Mouse (Mus musculus) cerebellum, adult (tissue): ENCODE data around the gene Lhx4.
A peak's percentile ranks its signal among the peaks of the same experiment; 100 is the strongest.

Experiments used
- ATAC-seq: cut with Nextera tagmentation; 2 replicates; pipeline ENCODE4 v1.9.2; 2017; ENCODE audit warnings: mild to moderate bottlenecking, moderate library complexity, mixed read lengths; ENCODE audit not compliant: insufficient number of reproducible peaks, low FRiP score, low TSS enrichment

Lhx4 gene

GRCm38 (mm10) chr1:155742411-155743363, 8.8 kb downstream of the Lhx4 start:
- ATAC-seq = 0 out of 2 replicates have a peak, but pooled peaks have one; percentile 34

- ATAC-seq = no peak
These were observed 9.5 kb downstream of the Lhx4 start for GRCm38 (mm10) chr1:155741988-155742387.

GRCm38 (mm10) chr1:155741378-155741945, 10.0 kb downstream of the Lhx4 start:
- no peak for ATAC-seq

GRCm38 (mm10) chr1:155740622-155741377, 10.7 kb downstream of the Lhx4 start:
- ATAC-seq = no peak

- ATAC-seq = no peak
These were observed 13.6 kb downstream of the Lhx4 start for GRCm38 (mm10) chr1:155737809-155738383.

- ATAC-seq = no peak
These were observed 14.3 kb downstream of the Lhx4 start for GRCm38 (mm10) chr1:155737017-155737808.

GRCm38 (mm10) chr1:155736096-155736825, 15.2 kb downstream of the Lhx4 start:
- ATAC-seq = no peak

- no peak for ATAC-seq
These were observed 20.3 kb downstream of the Lhx4 start for GRCm38 (mm10) chr1:155731156-155731555.

- no peak for ATAC-seq
These were observed 22.2 kb downstream of the Lhx4 start for GRCm38 (mm10) chr1:155729113-155729795.

- no peak for ATAC-seq
These were observed 23.7 kb downstream of the Lhx4 start for GRCm38 (mm10) chr1:155727830-155728229.

- ATAC-seq = no peak
These were observed 25.6 kb downstream of the Lhx4 start for GRCm38 (mm10) chr1:155725876-155726275.

- ATAC-seq = no peak
These were observed 27.2 kb downstream of the Lhx4 start for GRCm38 (mm10) chr1:155724301-155724700.

- no peak for ATAC-seq
These were observed 29.3 kb downstream of the Lhx4 start for GRCm38 (mm10) chr1:155722185-155722584.

- 0 out of 2 replicates have a peak, but pooled peaks have one; percentile 20 for ATAC-seq
These were observed 30.0 kb downstream of the Lhx4 start for GRCm38 (mm10) chr1:155721443-155721842.

GRCm38 (mm10) chr1:155720006-155720405, 31.5 kb downstream of the Lhx4 start:
- ATAC-seq = no peak

- ATAC-seq = no peak
These were observed 32.6 kb downstream of the Lhx4 start for GRCm38 (mm10) chr1:155718851-155719250.

- ATAC-seq = no peak
These were observed 34.2 kb downstream of the Lhx4 start for GRCm38 (mm10) chr1:155717301-155717700.

- ATAC-seq = no peak
These were observed 36.1 kb downstream of the Lhx4 start for GRCm38 (mm10) chr1:155715366-155715765.
